Mouse (Mus musculus) hematopoietic stem cell, adult 5-6 weeks (primary cell): Measurements from ENCODE around the gene Farsb. TPM values are rescaled to one million over a fixed set of nuclear protein-coding genes. Genes with fewer than 3 reads are reported as not detected.

Experiments
- ATAC-seq, 2 experiments: fragments of 125-278 bp in 1 of 2; replicated peaks in 1 of 2; 2 replicates each; pipeline ENCODE4 v1.8.0; 2016 to 2017; ENCODE audit warnings: inconsistent platforms in 2 of 2, mild to moderate bottlenecking in 2 of 2, moderate number of reproducible peaks in 2 of 2, low read depth in 1 of 2, moderate TSS enrichment in 1 of 2; ENCODE audit not compliant: low FRiP score in 2 of 2, poor library complexity in 2 of 2, severe bottlenecking in 2 of 2, insufficient read depth in 1 of 2, low TSS enrichment in 1 of 2
- total RNA-seq: library from RNA; stranded (forward); fragments of 172-1452, 232-1000 nt; gene quantifications from 2 replicates; pipeline ENCODE4 v1.2.3, GENCODE M21; 2017

The Farsb gene
- 61.9 and 66.9 TPM in 2 replicates for total RNA-seq

- ATAC-seq, result peak; percentile 92 to 95
These were observed at the start of gene Farsb for GRCm38 (mm10) chr1:78488752-78489492. Gene Farsb, minus strand, starts transcription at chr1:78488897.

- no peak for ATAC-seq
These were observed 49.7 kb upstream of the Farsb start for GRCm38 (mm10) chr1:78538396-78538795.

GRCm38 (mm10) chr1:78537494-78538010 is 48.9 kb upstream of the Farsb start:
- peak; percentile 94 to 96 for ATAC-seq

- peak; percentile 66 to 81 for ATAC-seq
These were observed 47.8 kb upstream of the Farsb start for GRCm38 (mm10) chr1:78536310-78537164.

GRCm38 (mm10) chr1:78534428-78535150 is 45.9 kb upstream of the Farsb start:
- ATAC-seq, result no peak

GRCm38 (mm10) chr1:78532184-78532800 is 43.6 kb upstream of the Farsb start:
- ATAC-seq, result no peak

GRCm38 (mm10) chr1:78530500-78531215 is 42.0 kb upstream of the Farsb start:
- no peak for ATAC-seq

- ATAC-seq, result no peak
These were observed 40.3 kb upstream of the Farsb start for GRCm38 (mm10) chr1:78529011-78529410.

- no peak for ATAC-seq
These were observed 39.7 kb upstream of the Farsb start for GRCm38 (mm10) chr1:78528356-78528755.

GRCm38 (mm10) chr1:78525189-78525886 is 36.6 kb upstream of the Farsb start:
- peak; percentile 81 to 88; a peak in 3 of 4 replicates for ATAC-seq

- no peak for ATAC-seq
These were observed 30.2 kb upstream of the Farsb start for GRCm38 (mm10) chr1:78518907-78519306.

- ATAC-seq, result no peak
These were observed 24.1 kb upstream of the Farsb start for GRCm38 (mm10) chr1:78512756-78513155.

GRCm38 (mm10) chr1:78511621-78512160 is 23.0 kb upstream of the Farsb start, which contains the start of gene BC035947:
Gene BC035947, minus strand, starts transcription at chr1:78512158.
- peak; percentile 56 to 77 for ATAC-seq

GRCm38 (mm10) chr1:78510862-78511261 is 22.2 kb upstream of the Farsb start, which contains the start of gene Mogat1:
Gene Mogat1, plus strand, starts transcription at chr1:78510991.
- no peak for ATAC-seq

- no peak for ATAC-seq
These were observed 18.4 kb upstream of the Farsb start for GRCm38 (mm10) chr1:78507137-78507536.

- ATAC-seq, result no peak
These were observed 13.8 kb upstream of the Farsb start for GRCm38 (mm10) chr1:78502527-78502926.
